Mouse (Mus musculus) ES-Bruce4 (cell line): ENCODE data around the gene C1qtnf9. TPM values are rescaled to one million over a fixed set of nuclear protein-coding genes. Genes with fewer than 3 reads are reported as not detected.

Experiments used
- H3K27ac ChIP-seq: 2 replicates; pipeline ENCODE4 v1.5.1; 2012; ENCODE audit warnings: low read length, inconsistent platforms; ENCODE audit not compliant: insufficient read depth
- H3K27me3 ChIP-seq: 2 replicates; pipeline ENCODE4 v1.6.1; 2012; ENCODE audit warnings: mild to moderate bottlenecking, low read length, inconsistent platforms; ENCODE audit not compliant: control insufficient read depth, poor library complexity, insufficient read depth, severe bottlenecking
- H3K36me3 ChIP-seq: 2 replicates; pipeline ENCODE4 v1.6.1; 2012; ENCODE audit warnings: inconsistent platforms, mild to moderate bottlenecking, low read length, moderate library complexity; ENCODE audit not compliant: control insufficient read depth, poor library complexity, insufficient read depth, severe bottlenecking
- H3K4me1 ChIP-seq: one replicate; pipeline ENCODE4 v1.8.1; 2011; ENCODE audit warnings: low read length; ENCODE audit not compliant: control insufficient read depth, insufficient read depth
- H3K4me3 ChIP-seq: 2 replicates; pipeline ENCODE4 v1.5.1; 2011; ENCODE audit warnings: low read depth, mild to moderate bottlenecking, low read length
- H3K9ac ChIP-seq: 2 replicates; pipeline ENCODE4 v1.6.1; 2012; ENCODE audit warnings: low read depth, mild to moderate bottlenecking, inconsistent platforms; ENCODE audit not compliant: poor library complexity, severe bottlenecking
- H3K9me3 ChIP-seq: replicated peaks from 2 replicates; pipeline ENCODE4 v1.6.1; 2012; ENCODE audit warnings: mild to moderate bottlenecking, low read length, inconsistent platforms; ENCODE audit not compliant: control insufficient read depth, poor library complexity, insufficient read depth, severe bottlenecking
- CTCF ChIP-seq: IDR thresholded peaks from one replicate; pipeline ENCODE4 v1.8.1; 2011; ENCODE audit warnings: low read depth, low read length
- EP300 ChIP-seq: IDR thresholded peaks from 2 replicates; pipeline ENCODE4 v1.6.1; 2011; ENCODE audit warnings: low read depth, low read length; ENCODE audit not compliant: insufficient read depth
- POLR2A ChIP-seq: IDR thresholded peaks from one replicate; pipeline ENCODE4 v1.8.1; 2011; ENCODE audit warnings: low read length; ENCODE audit not compliant: insufficient read depth
- polyA plus RNA-seq: library from polyadenylated mRNA; stranded (reverse); fragments of >200 nt; gene quantifications from 2 replicates; pipeline ENCODE4 v1.2.4, GENCODE M21; 2011; ENCODE audit warnings: low read depth; ENCODE audit not compliant: missing spikeins, insufficient read depth, insufficient read length

The C1qtnf9 gene
- polyA plus RNA-seq, 1 experiment, result not detected

DNA sequence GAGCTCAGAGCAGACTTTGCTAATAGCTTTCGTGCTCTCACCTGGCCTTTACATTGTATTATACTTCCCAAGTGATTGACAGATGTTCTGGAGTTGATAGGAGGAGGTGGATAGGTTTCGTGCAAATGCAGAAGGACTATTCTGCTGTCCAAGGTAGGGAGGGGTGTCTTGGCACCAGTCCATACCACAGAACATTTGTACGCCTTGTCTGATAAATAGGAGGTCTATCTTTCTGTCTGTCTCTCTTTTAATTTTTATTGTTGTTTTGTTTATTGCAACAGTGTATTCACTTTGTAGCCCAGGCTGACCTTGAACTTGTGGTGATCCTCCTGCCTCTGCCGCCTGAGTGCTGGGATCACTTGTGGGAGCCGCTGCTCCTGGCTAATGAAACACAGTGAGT, 29.7 kb downstream of the C1qtnf9 start:
- H3K9me3 ChIP-seq, result no peaks in the 10 kb centered on the region
- no peaks in the 10 kb centered on the region for H3K27me3 ChIP-seq
- H3K36me3 ChIP-seq, result peaks cover 3% of the 10 kb centered on the region; the same call in 1 of the 2 replicates
- no peak overlapping the region for H3K27ac ChIP-seq
- TF ChIP-seq POLR2A, result no peak
- TF ChIP-seq CTCF, result no peak
- no peak overlapping the region for H3K9ac ChIP-seq
- no peak overlapping the region for H3K4me3 ChIP-seq
- no peaks in the 10 kb centered on the region for H3K4me1 ChIP-seq

DNA sequence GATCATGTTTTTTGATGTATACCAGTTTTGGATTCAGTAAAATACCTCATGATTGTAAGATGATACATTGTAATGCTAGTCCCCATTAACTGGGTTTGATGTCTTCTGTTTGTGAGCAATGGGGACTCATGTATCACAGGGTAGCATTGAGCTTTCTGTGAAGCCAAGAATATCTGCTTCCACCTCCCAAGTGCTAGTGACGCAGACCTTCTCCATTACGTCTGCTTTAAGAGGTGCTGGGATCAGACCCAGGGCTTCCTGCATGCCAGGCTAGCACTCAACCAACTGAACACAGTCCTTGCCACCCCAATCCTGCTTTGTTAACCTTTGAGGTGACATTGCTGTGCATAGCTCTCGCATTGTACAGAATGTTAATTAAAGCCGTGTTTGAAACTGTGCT, 30.8 kb downstream of the C1qtnf9 start:
- Histone ChIP-seq H3K27me3 (no peaks in the 10 kb centered on the region), H3K4me3 (no peak overlapping the region), H3K36me3 (peaks cover 3% of the 10 kb centered on the region; the same call in 1 of the 2 replicates), H3K9ac (no peak overlapping the region), H3K27ac (no peak overlapping the region), H3K9me3 (no peaks in the 10 kb centered on the region), H3K4me1 (no peaks in the 10 kb centered on the region)
- no peak for TF ChIP-seq EP300
- no peak for TF ChIP-seq POLR2A
- no peak for TF ChIP-seq CTCF

DNA sequence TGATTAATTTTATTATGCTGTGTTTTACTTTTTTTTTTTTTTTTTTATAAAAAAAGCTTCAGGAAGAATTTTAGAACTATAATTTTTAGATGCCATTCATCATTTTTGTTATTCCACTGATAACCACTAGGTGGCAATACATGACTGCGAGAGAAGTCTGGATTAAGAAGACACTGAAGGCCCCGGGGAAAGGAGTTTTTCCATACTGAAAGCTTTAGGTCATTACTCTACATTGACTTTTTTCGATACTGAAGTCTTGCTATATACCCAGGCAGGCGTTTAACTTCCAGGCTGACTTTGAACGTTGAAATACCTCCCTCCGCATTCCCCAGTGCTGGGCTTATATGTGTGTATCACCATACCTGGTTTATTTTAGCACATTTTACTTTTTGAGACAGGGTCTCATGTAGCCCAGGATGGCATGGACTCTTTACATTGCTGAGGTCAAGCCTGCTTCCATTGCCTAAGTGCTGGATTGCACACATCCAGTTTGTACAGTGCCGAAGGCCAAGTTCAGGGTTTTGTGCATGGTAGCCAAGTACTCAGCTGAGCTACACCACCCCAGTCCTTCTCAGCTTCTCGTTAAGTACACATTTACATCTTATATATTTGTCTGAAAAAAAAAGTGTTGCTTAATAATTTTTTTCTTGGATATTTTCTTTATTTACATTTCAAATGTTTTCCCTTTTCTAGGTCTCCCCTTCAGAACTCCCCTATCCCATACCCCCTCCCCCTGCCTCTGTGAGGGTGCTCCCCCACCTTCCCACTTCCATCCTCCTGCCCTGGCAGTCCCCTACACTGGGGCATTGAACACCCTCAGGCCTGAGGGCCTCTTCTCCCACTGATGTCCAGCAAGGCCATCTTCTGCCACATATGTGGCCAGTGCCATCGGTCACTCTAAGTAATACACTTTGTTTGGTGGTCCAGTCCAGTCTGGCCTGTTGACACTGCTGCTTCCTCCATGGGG, 32.1 kb downstream of the C1qtnf9 start:
- no peak overlapping the region for H3K9ac ChIP-seq
- TF ChIP-seq POLR2A, result no peak
- no peak for TF ChIP-seq EP300
- no peak for TF ChIP-seq CTCF
- H3K9me3 ChIP-seq, result no peaks in the 10 kb centered on the region
- H3K27me3 ChIP-seq, result no peaks in the 10 kb centered on the region
- no peak overlapping the region for H3K27ac ChIP-seq
- no peak overlapping the region for H3K4me3 ChIP-seq
- peaks cover 3% of the 10 kb centered on the region; the same call in 1 of the 2 replicates for H3K36me3 ChIP-seq
- H3K4me1 ChIP-seq, result no peaks in the 10 kb centered on the region

DNA sequence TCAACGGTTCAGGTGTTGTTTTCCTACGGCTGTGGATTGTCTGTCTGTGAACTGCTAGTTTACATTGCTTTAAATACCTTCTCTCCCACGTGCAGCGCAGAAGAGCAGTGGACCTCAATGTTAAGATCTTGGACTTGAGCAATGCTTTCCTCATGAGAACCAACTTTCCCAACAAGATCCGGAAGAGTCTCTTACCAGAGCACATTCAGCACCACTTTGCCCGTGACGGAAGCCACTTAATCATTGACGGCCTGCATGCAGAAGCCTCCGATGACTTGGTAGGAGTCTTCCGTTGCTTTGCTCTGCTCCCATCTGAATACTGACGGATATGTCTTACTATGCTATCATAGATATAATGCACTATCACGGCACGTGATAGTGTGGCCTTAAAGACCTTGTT, 34.1 kb downstream of the C1qtnf9 start:
- Histone ChIP-seq H3K9ac (no peak overlapping the region), H3K27me3 (no peaks in the 10 kb centered on the region), H3K4me3 (no peak overlapping the region), H3K9me3 (no peaks in the 10 kb centered on the region), H3K4me1 (no peaks in the 10 kb centered on the region), H3K27ac (no peak overlapping the region), H3K36me3 (peaks cover 3% of the 10 kb centered on the region; the same call in 1 of the 2 replicates)
- TF ChIP-seq EP300 (no peak), CTCF (no peak), POLR2A (no peak)

DNA sequence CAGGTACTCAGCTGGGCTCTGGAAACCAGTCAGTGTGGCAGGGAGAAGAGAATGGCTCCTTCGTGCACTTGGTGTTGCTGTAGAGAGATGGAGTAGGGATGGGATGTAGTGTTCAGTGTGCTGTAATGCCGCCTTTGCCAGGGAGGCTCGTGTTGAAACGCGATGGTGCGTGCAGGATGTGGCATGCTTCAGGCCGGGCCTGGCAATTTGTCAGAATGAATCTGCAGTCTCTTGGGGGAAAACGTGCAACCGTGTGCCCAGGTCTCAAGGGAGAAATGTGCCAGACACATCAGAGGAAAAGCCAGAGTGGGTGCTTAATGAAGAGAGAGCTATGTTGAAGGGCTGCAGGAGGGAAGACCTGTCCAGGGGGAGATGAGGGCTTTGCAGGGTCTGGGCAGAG, 37.0 kb downstream of the C1qtnf9 start:
- Histone ChIP-seq H3K27ac (no peak overlapping the region), H3K4me1 (no peaks in the 10 kb centered on the region), H3K36me3 (peaks cover 3% of the 10 kb centered on the region; the same call in 1 of the 2 replicates), H3K4me3 (no peak overlapping the region), H3K9ac (no peak overlapping the region), H3K9me3 (no peaks in the 10 kb centered on the region), H3K27me3 (no peaks in the 10 kb centered on the region)
- TF ChIP-seq POLR2A, result no peak
- TF ChIP-seq CTCF, result no peak
- TF ChIP-seq EP300, result no peak

DNA sequence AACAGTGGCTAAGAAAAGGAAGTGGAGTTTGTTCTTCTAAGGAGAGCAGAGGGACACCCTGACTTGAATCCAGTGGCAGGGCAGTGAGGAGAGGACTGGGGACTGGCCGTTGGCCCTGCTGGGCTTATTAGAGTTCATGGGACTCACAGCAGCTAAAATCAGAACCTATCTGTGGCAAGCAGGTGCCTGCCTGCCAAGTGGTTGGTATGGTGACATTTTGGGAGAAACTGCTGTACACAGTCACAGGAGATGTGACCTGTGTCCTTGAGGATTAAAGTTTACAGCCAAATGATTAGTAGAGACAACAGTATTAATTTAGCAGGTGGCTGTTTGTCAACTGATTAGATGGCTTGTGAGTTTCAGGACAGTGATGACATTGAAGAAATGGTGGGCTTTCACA, 37.9 kb downstream of the C1qtnf9 start:
- Histone ChIP-seq H3K4me3 (no peak overlapping the region), H3K4me1 (no peaks in the 10 kb centered on the region), H3K27ac (no peak overlapping the region), H3K27me3 (no peaks in the 10 kb centered on the region), H3K9me3 (no peaks in the 10 kb centered on the region), H3K9ac (no peak overlapping the region), H3K36me3 (peaks cover 3% of the 10 kb centered on the region; the same call in 1 of the 2 replicates)
- no peak for TF ChIP-seq EP300
